Mouse (Mus musculus): ENCODE measurements around the gene Ccdc60.

DNA sequence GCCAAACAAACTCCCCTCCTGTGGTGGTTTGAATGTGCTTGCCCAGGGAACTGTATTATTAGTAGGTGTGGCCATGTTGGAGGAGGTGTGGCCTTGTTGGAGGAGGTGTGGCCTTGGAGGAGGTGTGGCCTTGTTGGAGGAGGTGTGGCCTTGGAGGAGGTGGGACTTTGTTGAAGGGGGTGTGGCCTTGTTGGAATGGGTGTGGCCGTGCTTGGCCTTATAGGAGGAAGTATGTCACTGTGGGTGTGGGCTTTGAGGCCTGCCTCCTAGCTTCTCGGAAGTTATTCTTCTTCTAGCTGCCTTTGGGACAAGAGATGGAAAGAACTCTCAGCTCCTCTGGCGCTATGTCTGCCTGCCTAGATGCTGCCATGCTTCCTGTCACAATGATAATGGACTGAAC, 66.9 kb downstream of the Ccdc60 start:
- TF ChIP-seq POLR2A (IDR thresholded peaks at IDR 0.05; ENCODE audit: borderline replicate concordance, control insufficient read depth, low read depth, low read length) (no peak), CTCF (IDR thresholded peaks at IDR 0.05; ENCODE audit: control insufficient read depth, insufficient read depth, low read length) (no peak)
